Mouse (Mus musculus) liver, embryonic 14.5 days (tissue): ENCODE data around the gene Fahd2a. TPM values are rescaled to one million over a fixed set of nuclear protein-coding genes. Genes with fewer than 3 reads are reported as not detected.

Source experiments
- ATAC-seq: fragments of 200-750 bp; cut with Nextera tagmentation; 2 replicates; pipeline ENCODE4 v1.8.0; 2017; ENCODE audit warnings: moderate number of reproducible peaks, mild to moderate bottlenecking, moderate library complexity; ENCODE audit not compliant: insufficient read depth
- DNase-seq, 3 experiments: peaks; one replicate each; pipeline ENCODE4 v3.0.0-alpha.2; 2012 to 2013; ENCODE audit warnings: low read depth in 3 of 3, low spot score in 3 of 3
- H3K27ac ChIP-seq: fragments of 300-500 bp; sonication (generic); 2 replicates; pipeline ENCODE4 v1.5.1; 2014; ENCODE audit warnings: moderate library complexity, mild to moderate bottlenecking, control low read depth, inconsistent platforms
- H3K27me3 ChIP-seq: fragments of 300-500 bp; sonication (generic); 2 replicates; pipeline ENCODE4 v1.6.1; 2014; ENCODE audit warnings: mild to moderate bottlenecking, low read length, moderate library complexity; ENCODE audit not compliant: control insufficient read depth, insufficient read depth
- H3K36me3 ChIP-seq: fragments of 300-500 bp; sonication (generic); replicated peaks from 2 replicates; pipeline ENCODE4 v1.6.1; 2014; ENCODE audit warnings: low read depth; ENCODE audit not compliant: control insufficient read depth, insufficient read depth
- H3K4me1 ChIP-seq, 2 experiments: fragments of 200-500 bp in 1 of 2; fragments of 300-500 bp in 1 of 2; sonication (generic) in 1 of 2; replicated peaks; 2 replicates each; pipeline ENCODE4 v1.6.1; 2012 to 2014; ENCODE audit warnings: antibody characterized with exemption in 1 of 2, inconsistent platforms in 1 of 2, low read length in 1 of 2; ENCODE audit not compliant: control insufficient read depth in 2 of 2, insufficient read depth in 2 of 2
- H3K4me2 ChIP-seq: fragments of 300-500 bp; sonication (generic); 2 replicates; pipeline ENCODE4 v1.6.1; 2014; ENCODE audit warnings: low read depth, mild to moderate bottlenecking, control low read depth, moderate library complexity
- H3K4me3 ChIP-seq, 2 experiments: fragments of 200-500 bp in 1 of 2; fragments of 300-500 bp in 1 of 2; sonication (generic) in 1 of 2; 2 replicates each; pipeline ENCODE4 v1.5.1; 2012 to 2014; ENCODE audit warnings: low read depth in 2 of 2, low read length in 2 of 2, mild to moderate bottlenecking in 2 of 2, control low read depth in 1 of 2, inconsistent platforms in 1 of 2, moderate library complexity in 1 of 2; ENCODE audit not compliant: insufficient read depth in 1 of 2
- H3K9ac ChIP-seq: fragments of 300-500 bp; sonication (generic); replicated peaks from 2 replicates; pipeline ENCODE4 v1.6.1; 2014; ENCODE audit warnings: mild to moderate bottlenecking, control low read depth, moderate library complexity
- H3K9me3 ChIP-seq: fragments of 300-500 bp; sonication (generic); 2 replicates; pipeline ENCODE4 v1.6.1; 2016; ENCODE audit warnings: low read length, mixed read lengths; ENCODE audit not compliant: control insufficient read depth
- CTCF ChIP-seq: IDR thresholded peaks from 2 replicates; pipeline ENCODE4 v1.5.1; 2016; ENCODE audit warnings: antibody characterized with exemption, low read depth, control low read depth
- EP300 ChIP-seq: IDR thresholded peaks from 2 replicates; pipeline ENCODE4 v1.6.1; 2016; ENCODE audit warnings: antibody characterized with exemption, low read depth
- WGBS: fragments of 180-500 bp; shearing (Covaris S2); extraction: QIAGEN DNeasy Blood & Tissue Kit; methylation state at CpG from one replicate; pipeline ENCODE4 v1.1.7; 2014; ENCODE audit not compliant: insufficient replicate concordance; 5-methylcytosine and 5-hydroxymethylcytosine counted together
- polyA plus RNA-seq, 2 experiments: library from polyadenylated mRNA; depleted of rRNA in 1 of 2; stranded (reverse) in 1 of 2; unstranded in 1 of 2; fragments of >200 nt; fragmentation: Nextera tagmentation in 1 of 2; extraction: Ambion mirVana in 1 of 2; gene quantifications; 2 replicates each; pipeline versions ENCODE4 v1.2.1 to v1.2.3; 2012 to 2014

Gene Fahd2a
- polyA plus RNA-seq, 2 experiments: 7.9 to 20.0 TPM

DNA sequence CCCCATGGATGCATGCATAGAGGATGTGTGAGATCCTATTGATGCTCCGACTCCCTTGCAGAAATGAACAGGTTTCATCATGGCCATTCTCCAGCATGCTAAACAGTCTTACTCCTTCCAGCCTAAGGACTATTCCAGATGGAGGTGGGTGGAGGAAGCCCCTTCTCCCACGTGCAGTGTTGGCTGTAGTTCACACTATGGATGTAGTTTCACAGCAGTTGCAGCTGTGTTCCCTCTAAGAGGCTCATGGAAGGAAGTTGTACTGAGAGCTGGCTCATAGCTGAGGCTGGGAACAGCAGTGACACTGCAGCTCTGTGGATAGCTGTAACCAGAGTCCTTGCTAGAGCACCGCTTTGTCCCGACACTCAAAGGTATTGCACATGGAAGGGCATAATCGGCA is 6.7 kb downstream of the Fahd2a start:
- peaks cover 8 to 14% of the 10 kb centered on the region in 2 experiments for H3K4me1 ChIP-seq
- H3K36me3 ChIP-seq: no peaks in the 10 kb centered on the region; the same call in 1 of the 2 replicates
- no peaks in the 10 kb centered on the region for H3K27me3 ChIP-seq
- H3K27ac ChIP-seq: no peak overlapping the region
- DNase-seq: no peak
- ATAC-seq: no peak
- WGBS: 79% methylated on average over 5 of the region's 5 CpGs
- H3K9me3 ChIP-seq: no peaks in the 10 kb centered on the region
- no peak overlapping the region for H3K4me2 ChIP-seq
- TF ChIP-seq CTCF (no peak), EP300 (no peak)
- H3K4me3 ChIP-seq: no peak overlapping the region
- H3K9ac ChIP-seq: no peak overlapping the region

DNA sequence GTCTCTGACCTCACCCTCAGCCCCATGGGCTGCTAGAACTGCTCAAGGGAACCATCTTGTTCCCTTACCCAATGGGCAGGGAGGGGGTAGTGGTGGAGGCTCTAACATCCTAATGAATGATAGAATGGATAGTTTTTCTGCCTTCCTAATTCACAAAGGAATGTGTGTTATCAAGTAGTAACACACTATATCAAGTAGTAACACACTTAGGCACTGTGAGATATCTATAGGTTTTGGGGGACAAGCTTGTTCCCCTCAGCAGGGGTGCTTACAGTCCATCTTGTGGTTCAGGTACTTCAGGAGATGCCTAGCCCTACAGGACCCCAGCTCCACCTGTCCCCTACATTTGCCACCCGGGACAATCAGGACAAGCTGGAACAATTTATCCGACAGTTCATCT is 8.8 kb downstream of the Fahd2a start:
- Histone ChIP-seq H3K27ac (no peak overlapping the region; the same call in 1 of the 2 replicates), H3K4me3 (no peak overlapping the region), H3K4me1 (peaks cover 8 to 14% of the 10 kb centered on the region in 2 experiments), H3K27me3 (no peaks in the 10 kb centered on the region), H3K4me2 (no peak overlapping the region), H3K9me3 (no peaks in the 10 kb centered on the region), H3K36me3 (no peaks in the 10 kb centered on the region; the same call in 1 of the 2 replicates), H3K9ac (no peak overlapping the region; the same call in 1 of the 2 replicates)
- no peak for TF ChIP-seq CTCF
- peak; percentile 49 for TF ChIP-seq EP300
- DNase-seq (no peak), ATAC-seq (peak; percentile 49; the same call in 1 of the 2 replicates)
- 83% methylated on average over 2 of the region's 2 CpGs for WGBS

DNA sequence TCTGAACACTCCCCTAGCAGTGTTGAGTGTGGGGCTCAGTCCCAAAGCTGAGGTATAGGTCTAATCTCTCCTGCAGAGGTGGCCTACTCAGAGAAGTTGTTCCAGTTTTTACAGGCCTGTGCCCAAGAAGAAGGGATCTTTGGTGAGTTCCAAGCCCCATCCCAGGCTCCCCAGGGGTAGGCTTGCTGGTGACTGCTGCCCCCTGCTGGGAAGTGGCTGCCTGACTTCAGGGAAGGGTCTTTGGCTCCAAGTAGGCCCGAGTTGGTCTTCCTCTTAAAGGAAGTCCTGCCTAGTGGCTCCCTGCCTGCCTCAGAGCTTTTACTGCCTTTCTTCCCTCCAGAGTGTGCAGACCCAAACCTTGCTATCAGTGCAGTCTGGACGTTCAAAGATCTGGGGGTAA is 9.2 kb downstream of the Fahd2a start:
- TF ChIP-seq EP300 (no peak), CTCF (peak; percentile 95)
- no peaks in the 10 kb centered on the region; the same call in 1 of the 2 replicates for H3K36me3 ChIP-seq
- no peak overlapping the region; the same call in 1 of the 2 replicates for H3K9ac ChIP-seq
- no peak overlapping the region for H3K4me2 ChIP-seq
- H3K4me1 ChIP-seq: peaks cover 8 to 14% of the 10 kb centered on the region in 2 experiments
- no peak overlapping the region; the same call in 1 of the 2 replicates for H3K27ac ChIP-seq
- no peak for DNase-seq
- 8% methylated on average over 2 of the region's 2 CpGs for WGBS
- no peak overlapping the region for H3K4me3 ChIP-seq
- no peaks in the 10 kb centered on the region for H3K27me3 ChIP-seq
- no peaks in the 10 kb centered on the region for H3K9me3 ChIP-seq
- peak; percentile 49 for ATAC-seq

DNA sequence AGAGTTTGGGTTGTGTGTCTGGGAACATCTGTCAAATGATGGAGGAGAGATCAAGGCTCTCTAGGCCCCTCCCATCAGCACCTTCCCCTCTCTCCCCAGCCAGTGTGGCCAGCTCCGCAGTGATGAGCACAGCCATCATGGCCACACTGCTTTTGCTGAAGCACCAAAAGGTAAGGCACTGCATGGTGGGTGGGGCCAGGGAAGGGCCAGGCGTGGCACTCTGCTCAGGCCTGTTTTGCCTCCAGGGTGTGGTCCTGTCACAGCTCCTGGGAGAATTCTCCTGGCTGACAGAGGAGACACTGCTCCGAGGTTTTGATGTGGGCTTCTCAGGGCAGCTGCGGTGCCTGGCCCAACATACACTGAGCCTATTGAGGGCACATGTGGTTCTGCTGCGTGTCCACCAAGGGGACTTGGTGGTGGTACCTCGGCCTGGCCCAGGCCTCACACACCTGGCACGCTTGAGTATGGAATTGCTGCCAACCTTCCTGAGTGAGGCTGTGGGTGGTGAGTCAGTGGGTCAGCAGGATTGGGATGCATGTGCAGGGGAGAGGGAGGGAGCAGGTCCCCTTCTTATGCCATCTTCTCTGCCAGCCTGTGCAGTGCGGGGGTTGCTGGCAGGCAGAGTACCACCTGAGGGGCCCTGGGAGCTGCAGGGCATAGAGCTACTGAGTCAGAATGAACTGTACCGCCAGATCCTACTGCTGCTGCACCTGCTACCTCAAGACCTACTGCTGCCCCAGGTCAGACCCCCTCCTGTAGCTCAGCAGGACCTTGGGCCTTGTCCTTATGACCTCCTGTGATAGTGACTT is 10.7 kb downstream of the Fahd2a start:
- peaks cover 8 to 14% of the 10 kb centered on the region in 2 experiments for H3K4me1 ChIP-seq
- WGBS: 65% methylated on average over 9 of the region's 9 CpGs
- no peak overlapping the region for H3K4me3 ChIP-seq
- no peaks in the 10 kb centered on the region for H3K27me3 ChIP-seq
- H3K9me3 ChIP-seq: no peaks in the 10 kb centered on the region
- peak; percentile 34; the same call in 1 of the 2 replicates for ATAC-seq
- no peak overlapping the region for H3K4me2 ChIP-seq
- TF ChIP-seq CTCF: no peak
- no peak for TF ChIP-seq EP300
- no peak for DNase-seq
- no peak overlapping the region for H3K27ac ChIP-seq
- H3K36me3 ChIP-seq: no peaks in the 10 kb centered on the region; the same call in 1 of the 2 replicates
- no peak overlapping the region for H3K9ac ChIP-seq

DNA sequence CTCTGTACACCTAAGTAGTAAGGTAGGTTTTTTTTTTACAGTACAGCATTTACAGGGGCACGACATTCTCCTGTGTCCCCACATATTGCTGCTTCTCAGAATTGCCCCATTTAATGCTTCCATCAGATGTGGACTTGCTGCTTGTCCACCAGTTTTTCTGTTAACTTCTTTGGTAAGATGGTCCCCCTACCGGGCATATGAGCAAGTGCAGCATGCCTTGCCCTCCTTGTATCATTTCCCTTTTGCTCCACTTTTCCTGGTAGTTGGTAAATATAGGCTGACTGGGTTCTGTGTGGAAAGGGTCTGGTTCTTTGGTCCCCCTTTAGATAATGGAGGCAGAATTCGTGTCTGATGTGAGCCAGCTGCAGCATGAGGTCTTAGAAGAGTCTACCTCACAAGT is 14.1 kb downstream of the Fahd2a start:
- H3K4me2 ChIP-seq: no peak overlapping the region
- H3K9me3 ChIP-seq: no peaks in the 10 kb centered on the region
- no peak overlapping the region for H3K9ac ChIP-seq
- H3K27me3 ChIP-seq: no peaks in the 10 kb centered on the region
- no peaks in the 10 kb centered on the region for H3K36me3 ChIP-seq
- TF ChIP-seq CTCF: peak; percentile 83
- no peak for TF ChIP-seq EP300
- WGBS: 10% methylated on average over 3 of the region's 3 CpGs
- H3K27ac ChIP-seq: no peak overlapping the region
- no peak overlapping the region for H3K4me3 ChIP-seq
- H3K4me1 ChIP-seq: peaks cover 8% of the 10 kb centered on the region in 2 experiments; a peak in 3 of 4 replicates
- DNase-seq (peak in 2 of 3 experiments; percentile 24 to 34), ATAC-seq (no peak)
